Mouse (Mus musculus): ENCODE results near the gene D630039A03Rik. TPM values are rescaled to one million over a fixed set of nuclear protein-coding genes. Genes with fewer than 3 reads are reported as not detected.

Gene D630039A03Rik
- polyA plus RNA-seq, 1 experiment from 2014 or later: not detected

GRCm38 (mm10) chr4:57954991-57955390 lies 38.9 kb upstream of the D630039A03Rik start:
- peak overlapping the region; percentile 79 for H3K9ac ChIP-seq (ENCODE audit: low read length)
- H3K4me2 ChIP-seq (ENCODE audit: low read length): peak overlapping the region; percentile 72
- H3K36me3 ChIP-seq (ENCODE audit: control insufficient read depth, insufficient read depth, low read length): peaks cover 19% of the 10 kb centered on the region
- peak; percentile 3 for DNase-seq (ENCODE audit: low spot score)
- WGBS: 71% methylated on average over 8 of the region's 8 CpGs
- no peaks in the 10 kb centered on the region for H3K9me3 ChIP-seq (replicated peaks; ENCODE audit: control insufficient read depth, low read length)
- peak overlapping the region; percentile 82 for H3K4me3 ChIP-seq (ENCODE audit: low read depth, low read length)
- no peaks in the 10 kb centered on the region for H3K27me3 ChIP-seq (replicated peaks; ENCODE audit: control insufficient read depth, insufficient read depth, low read length)
- H3K4me1 ChIP-seq (ENCODE audit: control insufficient read depth, insufficient read depth, low read length): peaks cover 10% of the 10 kb centered on the region
- H3K27ac ChIP-seq (ENCODE audit: low read depth, low read length): no peak overlapping the region
- no peak for ATAC-seq

DNA sequence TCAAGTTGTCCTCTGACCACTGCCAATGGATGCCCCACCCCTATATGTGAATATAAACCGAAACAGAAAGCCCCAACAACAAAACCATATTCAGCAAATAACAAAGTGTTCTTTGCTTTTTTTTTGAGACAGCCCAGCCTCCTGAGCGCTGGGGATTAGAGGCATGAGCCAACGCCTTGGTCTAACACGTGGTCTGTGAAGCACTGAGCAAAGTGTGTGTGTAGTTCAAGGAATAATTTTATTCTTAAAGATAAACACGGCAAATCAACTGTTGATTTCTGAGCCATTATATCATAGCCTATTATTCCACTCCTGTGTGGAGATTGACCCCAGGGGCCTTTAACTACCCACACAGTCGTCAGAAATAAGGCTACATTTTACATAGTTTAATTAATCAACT lies 38.5 kb upstream of the D630039A03Rik start:
- ATAC-seq (no peak), DNase-seq (ENCODE audit: low spot score) (no peak)
- H3K27ac ChIP-seq (ENCODE audit: low read depth, low read length): no peak overlapping the region
- no peaks in the 10 kb centered on the region for H3K27me3 ChIP-seq (replicated peaks; ENCODE audit: control insufficient read depth, insufficient read depth, low read length)
- H3K9me3 ChIP-seq (replicated peaks; ENCODE audit: control insufficient read depth, low read length): no peaks in the 10 kb centered on the region
- H3K4me2 ChIP-seq (ENCODE audit: low read length): peak overlapping the region; percentile 72
- peak overlapping the region; percentile 82; the same call in 1 of the 2 replicates for H3K4me3 ChIP-seq (ENCODE audit: low read depth, low read length)
- peaks cover 10% of the 10 kb centered on the region for H3K4me1 ChIP-seq (ENCODE audit: control insufficient read depth, insufficient read depth, low read length)
- 65% methylated on average over 6 of the region's 6 CpGs for WGBS
- H3K36me3 ChIP-seq (ENCODE audit: control insufficient read depth, insufficient read depth, low read length): peaks cover 22% of the 10 kb centered on the region
- H3K9ac ChIP-seq (ENCODE audit: low read length): peak overlapping the region; percentile 79; the same call in 1 of the 2 replicates

DNA sequence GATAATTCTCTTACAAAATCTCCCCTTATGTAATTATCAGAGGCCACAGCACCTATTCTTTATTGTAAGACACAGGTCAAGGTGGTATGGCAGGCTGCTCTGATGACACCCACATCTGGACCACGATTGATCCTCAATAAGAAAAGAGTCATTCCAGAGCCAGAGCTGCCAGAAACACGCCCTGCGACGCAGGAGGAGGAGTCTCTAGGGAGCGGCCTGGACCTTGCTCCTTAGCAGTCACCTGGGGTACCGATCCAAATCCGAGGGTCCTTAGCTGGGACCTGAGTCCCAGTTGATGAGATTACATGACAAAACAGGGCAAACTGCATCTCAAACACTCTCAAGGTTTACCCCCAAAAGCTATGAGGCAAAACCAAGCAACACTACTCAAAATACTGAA lies 37.7 kb upstream of the D630039A03Rik start:
- peaks cover 30% of the 10 kb centered on the region for H3K36me3 ChIP-seq (ENCODE audit: control insufficient read depth, insufficient read depth, low read length)
- peaks cover 10% of the 10 kb centered on the region for H3K4me1 ChIP-seq (ENCODE audit: control insufficient read depth, insufficient read depth, low read length)
- no peak overlapping the region for H3K4me2 ChIP-seq (ENCODE audit: low read length)
- H3K27ac ChIP-seq (ENCODE audit: low read depth, low read length): no peak overlapping the region
- WGBS: 96% methylated on average over 7 of the region's 7 CpGs
- H3K27me3 ChIP-seq (replicated peaks; ENCODE audit: control insufficient read depth, insufficient read depth, low read length): no peaks in the 10 kb centered on the region
- H3K9ac ChIP-seq (ENCODE audit: low read length): no peak overlapping the region
- no peak for ATAC-seq
- H3K9me3 ChIP-seq (replicated peaks; ENCODE audit: control insufficient read depth, low read length): no peaks in the 10 kb centered on the region
- no peak for DNase-seq (ENCODE audit: low spot score)
- H3K4me3 ChIP-seq (ENCODE audit: low read depth, low read length): no peak overlapping the region

DNA sequence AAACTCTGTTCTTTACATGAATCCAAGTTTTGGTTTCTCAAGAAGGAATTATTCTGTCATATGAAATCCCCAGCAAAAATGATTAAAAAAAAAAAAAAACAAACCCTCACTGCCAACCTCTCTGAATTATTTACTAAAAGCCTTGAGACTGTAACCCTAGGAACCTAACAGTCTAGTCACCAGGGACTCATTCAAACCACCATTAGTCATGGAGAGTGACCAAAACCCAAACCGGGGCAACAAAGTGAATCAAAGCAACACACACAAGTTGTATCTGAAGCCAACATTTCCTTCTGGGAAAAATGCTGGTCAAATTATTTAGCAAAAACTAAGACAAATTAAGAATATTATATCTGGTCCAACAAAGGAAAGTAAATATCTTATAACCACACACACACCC lies 36.8 kb upstream of the D630039A03Rik start:
- no peak overlapping the region for H3K9ac ChIP-seq (ENCODE audit: low read length)
- 100% methylated on average over 1 of the region's 1 CpGs for WGBS
- no peak for ATAC-seq

GRCm38 (mm10) chr4:57952416-57952815 lies 36.3 kb upstream of the D630039A03Rik start:
- H3K4me3 ChIP-seq (ENCODE audit: low read depth, low read length): no peak overlapping the region
- peaks cover 44% of the 10 kb centered on the region for H3K36me3 ChIP-seq (ENCODE audit: control insufficient read depth, insufficient read depth, low read length)
- no peak for ATAC-seq
- H3K27me3 ChIP-seq (replicated peaks; ENCODE audit: control insufficient read depth, insufficient read depth, low read length): no peaks in the 10 kb centered on the region
- H3K4me2 ChIP-seq (ENCODE audit: low read length): no peak overlapping the region
- no peak overlapping the region for H3K9ac ChIP-seq (ENCODE audit: low read length)
- no peaks in the 10 kb centered on the region for H3K9me3 ChIP-seq (replicated peaks; ENCODE audit: control insufficient read depth, low read length)
- H3K4me1 ChIP-seq (ENCODE audit: control insufficient read depth, insufficient read depth, low read length): peaks cover 10% of the 10 kb centered on the region
- WGBS: 96% methylated on average over 3 of the region's 3 CpGs
- DNase-seq (ENCODE audit: low spot score): no peak
- H3K27ac ChIP-seq (ENCODE audit: low read depth, low read length): no peak overlapping the region

More for the DNA sequence above, 36.8 kb upstream of the D630039A03Rik start:
- Histone ChIP-seq H3K27me3 (replicated peaks; ENCODE audit: control insufficient read depth, insufficient read depth, low read length) (no peaks in the 10 kb centered on the region), H3K36me3 (ENCODE audit: control insufficient read depth, insufficient read depth, low read length) (peaks cover 39% of the 10 kb centered on the region), H3K27ac (ENCODE audit: low read depth, low read length) (no peak overlapping the region), H3K9me3 (replicated peaks; ENCODE audit: control insufficient read depth, low read length) (no peaks in the 10 kb centered on the region), H3K4me2 (ENCODE audit: low read length) (no peak overlapping the region), H3K4me3 (ENCODE audit: low read depth, low read length) (no peak overlapping the region), H3K4me1 (ENCODE audit: control insufficient read depth, insufficient read depth, low read length) (peaks cover 10% of the 10 kb centered on the region)
- no peak for DNase-seq (ENCODE audit: low spot score)

DNA sequence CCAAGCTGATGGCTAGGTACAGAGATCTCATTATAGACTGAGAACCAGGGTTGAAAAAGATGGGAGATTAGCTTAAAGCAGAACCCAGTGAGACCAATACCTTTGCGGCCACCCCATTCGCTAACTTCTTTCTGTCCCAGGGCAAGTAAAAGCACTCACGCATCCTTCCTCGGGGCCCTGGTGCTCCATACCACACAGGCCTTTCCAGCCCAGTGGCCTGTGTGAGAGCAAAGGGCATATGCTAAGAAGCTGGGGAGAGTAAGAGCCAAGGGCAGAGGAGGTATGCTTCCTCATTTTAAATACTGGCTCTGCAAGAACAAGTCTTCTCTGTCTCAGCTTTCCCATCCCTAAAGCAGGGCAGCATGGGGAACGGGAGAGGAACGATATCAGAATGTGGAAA lies 33.8 kb upstream of the D630039A03Rik start:
- H3K36me3 ChIP-seq (ENCODE audit: control insufficient read depth, insufficient read depth, low read length): peaks cover 53% of the 10 kb centered on the region
- no peak overlapping the region for H3K9ac ChIP-seq (ENCODE audit: low read length)
- H3K27ac ChIP-seq (ENCODE audit: low read depth, low read length): no peak overlapping the region
- no peaks in the 10 kb centered on the region for H3K9me3 ChIP-seq (replicated peaks; ENCODE audit: control insufficient read depth, low read length)
- no peak overlapping the region for H3K4me3 ChIP-seq (ENCODE audit: low read depth, low read length)
- ATAC-seq (no peak), DNase-seq (ENCODE audit: low spot score) (no peak)
- no peaks in the 10 kb centered on the region for H3K27me3 ChIP-seq (replicated peaks; ENCODE audit: control insufficient read depth, insufficient read depth, low read length)
- 96% methylated on average over 6 of the region's 6 CpGs for WGBS
- peaks cover 2% of the 10 kb centered on the region; the same call in 1 of the 2 replicates for H3K4me1 ChIP-seq (ENCODE audit: control insufficient read depth, insufficient read depth, low read length)
- H3K4me2 ChIP-seq (ENCODE audit: low read length): no peak overlapping the region

DNA sequence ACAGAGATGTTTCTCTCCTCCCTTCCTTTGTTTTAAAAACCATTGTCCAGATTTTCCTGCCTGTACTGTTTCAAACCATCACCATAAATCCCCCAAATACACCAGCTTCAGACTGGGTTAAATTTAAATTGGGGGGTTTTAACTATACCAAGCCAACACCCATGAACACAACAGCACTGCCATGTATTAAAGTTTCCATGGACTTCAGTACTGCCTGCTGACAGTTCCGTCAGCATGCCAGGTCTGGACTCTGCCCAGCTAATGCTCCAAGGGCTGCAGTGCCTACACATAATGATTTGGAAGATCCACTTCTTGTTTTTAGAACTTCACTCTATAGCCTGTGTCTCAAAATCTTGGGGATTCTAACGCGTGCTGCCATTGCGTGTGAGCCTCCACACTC lies 31.4 kb upstream of the D630039A03Rik start:
- Histone ChIP-seq H3K4me2 (ENCODE audit: low read length) (no peak overlapping the region), H3K4me1 (ENCODE audit: control insufficient read depth, insufficient read depth, low read length) (no peaks in the 10 kb centered on the region), H3K27me3 (replicated peaks; ENCODE audit: control insufficient read depth, insufficient read depth, low read length) (no peaks in the 10 kb centered on the region), H3K36me3 (ENCODE audit: control insufficient read depth, insufficient read depth, low read length) (peaks cover 76% of the 10 kb centered on the region), H3K9me3 (replicated peaks; ENCODE audit: control insufficient read depth, low read length) (no peaks in the 10 kb centered on the region), H3K4me3 (ENCODE audit: low read depth, low read length) (no peak overlapping the region), H3K9ac (ENCODE audit: low read length) (no peak overlapping the region), H3K27ac (ENCODE audit: low read depth, low read length) (no peak overlapping the region)
- DNase-seq (ENCODE audit: low spot score) (no peak), ATAC-seq (no peak)
- 94% methylated on average over 4 of the region's 4 CpGs for WGBS

DNA sequence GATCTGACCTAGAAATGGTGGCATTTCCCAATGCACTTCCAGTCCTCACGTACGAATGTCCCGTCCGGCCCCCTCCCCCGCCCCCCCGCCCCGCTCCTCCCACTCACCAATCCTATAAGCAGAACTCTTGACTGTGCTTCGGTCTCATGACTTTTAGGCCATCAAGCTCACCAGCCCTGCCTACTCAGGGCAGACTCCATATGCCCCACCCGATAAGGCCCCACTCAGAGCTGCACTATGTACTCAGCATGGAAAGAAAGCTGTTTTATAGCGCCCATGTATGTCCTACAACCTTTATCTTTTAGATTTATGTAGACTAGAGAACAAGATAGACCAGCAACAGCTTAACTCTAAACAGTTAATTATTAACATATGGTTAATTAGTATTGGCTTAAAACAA lies 30.9 kb upstream of the D630039A03Rik start:
- H3K4me2 ChIP-seq (ENCODE audit: low read length): no peak overlapping the region
- H3K27ac ChIP-seq (ENCODE audit: low read depth, low read length): no peak overlapping the region
- WGBS: 87% methylated on average over 10 of the region's 10 CpGs

DNA sequence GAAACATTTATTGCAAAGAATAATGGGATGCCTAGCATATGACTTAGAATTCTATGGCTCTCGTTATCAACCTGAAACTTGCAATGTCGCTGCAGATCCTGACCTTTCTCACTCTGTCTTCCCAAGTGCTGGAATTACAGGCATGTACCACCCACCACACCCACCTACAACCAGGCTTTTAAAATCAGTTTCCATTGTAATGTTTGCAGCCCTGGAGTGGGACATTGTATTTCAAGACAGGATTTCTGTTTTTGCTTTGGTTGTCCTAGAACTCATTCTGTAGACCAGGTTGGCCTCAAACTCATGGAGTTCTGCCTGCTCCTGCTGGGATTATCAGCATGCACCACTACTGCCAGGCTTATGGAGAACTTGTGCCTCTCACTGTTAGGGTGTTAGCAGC lies 26.8 kb upstream of the D630039A03Rik start:
- Histone ChIP-seq H3K27ac (ENCODE audit: low read depth, low read length) (no peak overlapping the region), H3K4me1 (ENCODE audit: control insufficient read depth, insufficient read depth, low read length) (no peaks in the 10 kb centered on the region), H3K9me3 (replicated peaks; ENCODE audit: control insufficient read depth, low read length) (no peaks in the 10 kb centered on the region), H3K4me2 (ENCODE audit: low read length) (no peak overlapping the region), H3K27me3 (replicated peaks; ENCODE audit: control insufficient read depth, insufficient read depth, low read length) (no peaks in the 10 kb centered on the region), H3K9ac (ENCODE audit: low read length) (no peak overlapping the region), H3K4me3 (ENCODE audit: low read depth, low read length) (no peak overlapping the region), H3K36me3 (ENCODE audit: control insufficient read depth, insufficient read depth, low read length) (peaks cover 39% of the 10 kb centered on the region)
- WGBS: 87% methylated on average over 2 of the region's 2 CpGs
- ATAC-seq (no peak), DNase-seq (ENCODE audit: low spot score) (no peak)

More for the DNA sequence above, 30.9 kb upstream of the D630039A03Rik start:
- no peaks in the 10 kb centered on the region for H3K27me3 ChIP-seq (replicated peaks; ENCODE audit: control insufficient read depth, insufficient read depth, low read length)
- H3K4me3 ChIP-seq (ENCODE audit: low read depth, low read length): no peak overlapping the region
- DNase-seq (ENCODE audit: low spot score) (no peak), ATAC-seq (no peak)
- H3K36me3 ChIP-seq (ENCODE audit: control insufficient read depth, insufficient read depth, low read length): peaks cover 78% of the 10 kb centered on the region
- H3K9ac ChIP-seq (ENCODE audit: low read length): no peak overlapping the region
- H3K9me3 ChIP-seq (replicated peaks; ENCODE audit: control insufficient read depth, low read length): no peaks in the 10 kb centered on the region
- H3K4me1 ChIP-seq (ENCODE audit: control insufficient read depth, insufficient read depth, low read length): no peaks in the 10 kb centered on the region

Measured in forebrain, embryonic 14.5 days (tissue).